Mouse (Mus musculus) heart, embryonic 12.5 days (tissue): ENCODE measurements around the gene Thop1. TPM values are rescaled to one million over a fixed set of nuclear protein-coding genes. Genes with fewer than 3 reads are reported as not detected.

Experiments
- ATAC-seq: fragments of 200-750 bp; cut with Nextera tagmentation; 2 replicates; pipeline ENCODE4 v1.8.0; 2017; ENCODE audit warnings: moderate TSS enrichment, moderate library complexity; ENCODE audit not compliant: insufficient number of reproducible peaks, low FRiP score
- H3K27ac ChIP-seq: fragments of 300-500 bp; sonication (generic); 2 replicates; pipeline ENCODE4 v1.5.1; 2016; ENCODE audit warnings: mild to moderate bottlenecking, moderate library complexity; ENCODE audit not compliant: poor library complexity, severe bottlenecking
- H3K27me3 ChIP-seq: fragments of 300-500 bp; sonication (generic); replicated peaks from 2 replicates; pipeline ENCODE4 v1.6.1; 2016; ENCODE audit warnings: mild to moderate bottlenecking, moderate library complexity
- H3K36me3 ChIP-seq: fragments of 300-500 bp; sonication (generic); 2 replicates; pipeline ENCODE4 v1.6.1; 2016; ENCODE audit warnings: mild to moderate bottlenecking, moderate library complexity
- H3K4me1 ChIP-seq: fragments of 300-500 bp; sonication (generic); replicated peaks from 2 replicates; pipeline ENCODE4 v1.6.1; 2016; ENCODE audit warnings: mild to moderate bottlenecking
- H3K4me2 ChIP-seq: fragments of 300-500 bp; sonication (generic); 2 replicates; pipeline ENCODE4 v1.6.1; 2016; ENCODE audit warnings: mild to moderate bottlenecking, moderate library complexity
- H3K4me3 ChIP-seq: fragments of 300-500 bp; sonication (generic); 2 replicates; pipeline ENCODE4 v1.5.1; 2016; ENCODE audit warnings: mild to moderate bottlenecking
- H3K9ac ChIP-seq: fragments of 300-500 bp; sonication (generic); 2 replicates; pipeline ENCODE4 v1.6.1; 2016; ENCODE audit warnings: mild to moderate bottlenecking, moderate library complexity
- H3K9me3 ChIP-seq: fragments of 300-500 bp; sonication (generic); replicated peaks from 2 replicates; pipeline ENCODE4 v1.6.1; 2016; ENCODE audit warnings: mild to moderate bottlenecking, moderate library complexity
- WGBS: fragments of 180-500 bp; shearing (Covaris S2); methylation state at CpG from one replicate; pipeline ENCODE4 v1.1.7; 2016; 5-methylcytosine and 5-hydroxymethylcytosine counted together
- microRNA-seq: library from miRNA; unstranded; fragments of <30 nt; microRNA quantifications from one replicate; pipeline ENCODE4, GENCODE M21; 2017
- polyA plus RNA-seq: library from polyadenylated mRNA; unstranded; fragments of >200 nt; fragmentation: Nextera tagmentation; extraction: Ambion mirVana; gene quantifications from 2 replicates; pipeline ENCODE4 v1.2.1, GENCODE M21; 2016

Gene Thop1
- polyA plus RNA-seq, 1 experiment from 2014 or later, result 36.6 TPM

GRCm38 (mm10) chr10:81120650-81121049 lies 50.8 kb downstream of the Thop1 start:
- H3K4me3 ChIP-seq, result no peak overlapping the region
- H3K27ac ChIP-seq, result no peak overlapping the region
- H3K36me3 ChIP-seq, result peaks cover 88% of the 10 kb centered on the region
- H3K9me3 ChIP-seq, result no peaks in the 10 kb centered on the region
- H3K4me2 ChIP-seq, result no peak overlapping the region
- 93% methylated on average over 7 of the region's 7 CpGs for WGBS
- no peak overlapping the region for H3K9ac ChIP-seq
- ATAC-seq, result no peak
- H3K27me3 ChIP-seq, result no peaks in the 10 kb centered on the region
- H3K4me1 ChIP-seq, result no peaks in the 10 kb centered on the region

- H3K27ac ChIP-seq, result no peak overlapping the region
- H3K4me3 ChIP-seq, result no peak overlapping the region
- H3K9me3 ChIP-seq, result no peaks in the 10 kb centered on the region
- H3K4me2 ChIP-seq, result no peak overlapping the region
- H3K4me1 ChIP-seq, result peaks cover 6% of the 10 kb centered on the region; the same call in 1 of the 2 replicates
- H3K9ac ChIP-seq, result no peak overlapping the region
- peaks cover 68% of the 10 kb centered on the region for H3K36me3 ChIP-seq
- WGBS, result 75% methylated on average over 2 of the region's 2 CpGs
- no peak for ATAC-seq
- H3K27me3 ChIP-seq, result no peaks in the 10 kb centered on the region
These were observed 53.1 kb downstream of the Thop1 start for GRCm38 (mm10) chr10:81122889-81123288.

- H3K36me3 ChIP-seq, result peaks cover 64% of the 10 kb centered on the region
- no peak for ATAC-seq
- H3K9me3 ChIP-seq, result no peaks in the 10 kb centered on the region
These were observed 53.7 kb downstream of the Thop1 start for GRCm38 (mm10) chr10:81123500-81123899.

More at GRCm38 (mm10) chr10:81123500-81123899, 53.7 kb downstream of the Thop1 start:
- H3K27me3 ChIP-seq, result no peaks in the 10 kb centered on the region
- H3K4me2 ChIP-seq, result no peak overlapping the region
- no peak overlapping the region for H3K9ac ChIP-seq
- no peak overlapping the region for H3K4me3 ChIP-seq
- H3K4me1 ChIP-seq, result peaks cover 8% of the 10 kb centered on the region
- 80% methylated on average over 11 of the region's 11 CpGs for WGBS
- H3K27ac ChIP-seq, result no peak overlapping the region

Small RNAs within 50 kb of the gene (microRNA-seq; reads per million reads assigned to microRNA genes)
- gene Mir5615-1 (not detected), gene Mir5615-2 (not detected)

Other genes with a start within 250 kb of the Thop1 start
- 1,577 and 1,597 TPM in 2 replicates for gene Oaz1, start 243.4 kb upstream of the Thop1 start, polyA plus RNA-seq
- gene Lingo3, start 226.0 kb upstream of the Thop1 start, polyA plus RNA-seq, result 0.46 and 0.54 TPM in 2 replicates
- 177 and 182 TPM in 2 replicates for gene Lsm7, start 214.8 kb upstream of the Thop1 start, polyA plus RNA-seq
- 34.8 and 35.2 TPM in 2 replicates for gene Sppl2b, start 214.8 kb upstream of the Thop1 start, polyA plus RNA-seq
- gene Tmprss9, start 198.2 kb upstream of the Thop1 start, polyA plus RNA-seq, result not detected in 2 replicates
- gene Timm13, start 169.1 kb upstream of the Thop1 start, polyA plus RNA-seq, result 285 and 293 TPM in 2 replicates
- gene Lmnb2, start 151.8 kb upstream of the Thop1 start, polyA plus RNA-seq, result 34.3 and 35.3 TPM in 2 replicates
- gene Gadd45b, start 140.0 kb upstream of the Thop1 start, polyA plus RNA-seq, result 27.8 and 29.9 TPM in 2 replicates
- 1.5 and 1.7 TPM in 2 replicates for gene Gng7, start 55.1 kb upstream of the Thop1 start, polyA plus RNA-seq
- not detected in 2 replicates for gene Diras1, start 44.4 kb upstream of the Thop1 start, polyA plus RNA-seq
- 7.5 and 8.7 TPM in 2 replicates for gene Slc39a3, start 32.6 kb upstream of the Thop1 start, polyA plus RNA-seq
- 152 and 154 TPM in 2 replicates for gene Sgta, start 9.9 kb upstream of the Thop1 start, polyA plus RNA-seq
- 0.31 and 0.47 TPM in 2 replicates for gene Creb3l3, start 28.8 kb downstream of the Thop1 start, polyA plus RNA-seq
- 161 and 165 TPM in 2 replicates for gene Map2k2, start 35.9 kb downstream of the Thop1 start, polyA plus RNA-seq
- 24.7 and 24.8 TPM in 2 replicates for gene Zbtb7a, start 65.2 kb downstream of the Thop1 start, polyA plus RNA-seq
- gene Pias4, start 97.9 kb downstream of the Thop1 start, polyA plus RNA-seq, result 36.0 and 36.1 TPM in 2 replicates
- 408 and 433 TPM in 2 replicates for gene Eef2, start 106.6 kb downstream of the Thop1 start, polyA plus RNA-seq
- 62.8 and 69.0 TPM in 2 replicates for gene Dapk3, start 113.0 kb downstream of the Thop1 start, polyA plus RNA-seq
- gene 4930442H23Rik, start 113.8 kb downstream of the Thop1 start, polyA plus RNA-seq, result 0.18 TPM in 1 of 2 replicates, not detected in the other
- 3.9 and 4.9 TPM in 2 replicates for gene Nmrk2, start 132.0 kb downstream of the Thop1 start, polyA plus RNA-seq
- gene Atcay, start 160.8 kb downstream of the Thop1 start, polyA plus RNA-seq, result 0.46 and 0.72 TPM in 2 replicates
- gene Zfr2, start 163.1 kb downstream of the Thop1 start, polyA plus RNA-seq, result 6.1 and 7.2 TPM in 2 replicates
- 2.0 and 2.2 TPM in 2 replicates for gene Matk, start 182.9 kb downstream of the Thop1 start, polyA plus RNA-seq
- gene Mrpl54, start 196.9 kb downstream of the Thop1 start, polyA plus RNA-seq, result 243 and 253 TPM in 2 replicates
- 43.3 and 46.1 TPM in 2 replicates for gene Apba3, start 196.9 kb downstream of the Thop1 start, polyA plus RNA-seq
- gene Tjp3, start 221.5 kb downstream of the Thop1 start, polyA plus RNA-seq, result 1.7 and 2.3 TPM in 2 replicates
- 41.1 and 43.4 TPM in 2 replicates for gene Pip5k1c, start 222.9 kb downstream of the Thop1 start, polyA plus RNA-seq